Mouse (Mus musculus) retina, adult 2 months (tissue): Measurements from ENCODE around the gene Fiz1.
"Not testable (repeated sequence)": the region's sequence is repeated elsewhere in the genome, so short reads cannot be mapped to it uniquely, and the experiment has no call there.

Experiments
- DNase-seq: peaks from one replicate; pipeline ENCODE4 v3.0.0-alpha.2; 2012; ENCODE audit warnings: low read depth, low spot score

Fiz1 gene

GRCm38 (mm10) chr7:5038109-5038732, 23.7 kb upstream of the Fiz1 start, which contains the start of gene Zfp784:
TSS of gene Zfp784 (minus strand) at chr7:5038446.
- peak; percentile 74 for DNase-seq

DNA sequence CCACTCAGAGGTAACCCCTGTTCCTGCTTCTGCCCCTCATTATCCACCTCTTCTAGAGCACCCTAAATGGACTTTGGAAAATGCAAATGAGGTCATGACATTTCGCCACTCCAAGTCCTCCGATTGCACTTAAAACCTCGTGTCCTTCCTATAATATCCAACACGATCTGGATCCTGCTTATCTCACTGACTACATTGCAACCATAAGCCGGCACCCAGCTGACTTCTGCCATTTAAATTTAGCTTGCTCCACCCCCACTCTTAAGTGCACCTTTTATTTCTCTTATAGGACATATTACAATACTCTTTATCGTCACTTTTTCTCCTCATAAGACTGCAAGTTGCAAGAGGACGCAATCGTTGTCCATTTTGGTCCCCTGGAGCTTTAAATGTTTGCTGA, 23.0 kb upstream of the Fiz1 start:
- no peak for DNase-seq

DNA sequence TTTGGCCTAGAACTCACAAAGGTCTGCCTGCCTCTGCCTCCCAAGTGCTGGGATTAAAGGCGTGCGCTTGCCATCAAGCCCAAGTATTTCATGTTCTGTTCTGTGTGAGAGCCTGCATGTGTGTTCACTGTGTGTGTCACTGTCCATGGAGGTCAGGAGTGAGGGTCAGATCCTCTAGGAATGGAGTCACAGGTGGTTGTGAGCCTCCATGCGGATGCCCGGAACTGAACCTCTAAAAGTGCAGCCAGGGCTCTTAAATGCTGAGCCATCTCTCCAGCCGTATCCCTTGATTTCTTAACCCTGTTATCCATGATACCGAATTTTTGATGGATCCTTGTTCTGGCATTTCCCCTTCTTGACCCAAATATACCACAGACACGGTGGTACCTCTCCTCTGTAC, 22.5 kb upstream of the Fiz1 start:
- no peak for DNase-seq

GRCm38 (mm10) chr7:5036136-5036535, 21.6 kb upstream of the Fiz1 start:
- no peak for DNase-seq

DNA sequence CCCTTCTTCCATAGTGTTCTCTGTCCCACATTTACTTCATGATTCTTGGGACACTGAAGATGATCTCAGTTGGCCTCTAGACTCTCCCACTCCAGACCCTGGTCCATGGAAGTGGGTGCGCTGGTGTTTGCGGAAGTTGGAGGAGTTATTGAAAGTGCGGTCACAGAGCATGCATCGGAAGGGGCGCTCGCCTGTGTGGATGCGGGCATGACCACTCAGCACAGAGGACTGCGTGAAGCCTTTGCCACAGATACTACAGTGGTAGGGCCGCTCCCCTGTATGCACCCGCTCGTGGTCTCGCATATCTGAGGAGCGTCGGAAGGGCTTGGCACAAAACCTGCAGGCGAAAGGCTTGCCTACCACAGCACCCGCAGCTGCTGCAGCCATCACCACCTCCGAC, 21.1 kb upstream of the Fiz1 start:
- no peak for DNase-seq

- no peak for DNase-seq
Observed at GRCm38 (mm10) chr7:5033818-5034217, 19.3 kb upstream of the Fiz1 start, which contains the start of gene 4632433K11Rik. TSS of gene 4632433K11Rik (plus strand) at chr7:5034118.

DNA sequence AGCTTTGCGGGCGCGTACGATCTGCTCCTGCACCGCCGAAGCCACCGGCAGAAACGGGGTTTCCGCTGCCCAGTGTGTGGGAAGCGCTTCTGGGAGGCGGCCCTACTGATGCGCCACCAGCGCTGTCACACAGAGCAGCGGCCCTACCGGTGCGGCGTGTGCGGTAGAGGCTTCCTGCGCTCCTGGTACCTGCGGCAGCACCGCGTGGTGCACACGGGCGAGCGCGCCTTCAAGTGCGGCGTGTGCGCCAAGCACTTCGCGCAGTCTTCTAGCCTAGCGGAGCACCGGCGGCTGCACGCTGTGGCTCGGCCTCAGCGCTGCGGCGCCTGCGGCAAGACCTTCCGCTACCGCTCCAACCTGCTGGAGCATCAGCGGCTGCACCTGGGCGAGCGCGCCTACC, 17.0 kb upstream of the Fiz1 start:
- DNase-seq, result no peak

GRCm38 (mm10) chr7:5030554-5031275, 16.2 kb upstream of the Fiz1 start:
- no peak for DNase-seq

GRCm38 (mm10) chr7:5029946-5030345, 15.4 kb upstream of the Fiz1 start:
- no peak for DNase-seq

- DNase-seq, result no peak
Observed at GRCm38 (mm10) chr7:5029543-5029942, 15.0 kb upstream of the Fiz1 start.

DNA sequence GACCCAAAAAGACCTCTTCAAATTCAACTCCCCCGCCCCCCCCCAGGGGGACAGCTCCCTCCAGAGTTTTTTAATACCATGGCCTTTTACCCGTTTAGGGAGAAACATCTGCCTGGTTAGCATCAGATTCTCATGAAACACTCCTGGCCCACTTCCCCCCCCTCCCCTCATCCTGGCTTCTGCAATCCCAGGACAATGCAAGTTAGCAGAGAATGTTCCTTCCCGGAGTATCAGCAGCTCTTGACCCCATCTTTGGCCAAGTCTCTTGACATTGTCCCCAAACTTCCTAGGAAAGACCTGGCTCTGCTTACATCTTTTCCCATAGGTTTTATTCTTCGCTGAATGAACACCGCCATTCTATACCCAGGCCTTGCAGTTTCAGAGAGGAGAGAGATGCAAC, 6.7 kb upstream of the Fiz1 start:
- no peak for DNase-seq

- DNase-seq, result no peak
Observed at GRCm38 (mm10) chr7:5020685-5021084, 6.2 kb upstream of the Fiz1 start.

GRCm38 (mm10) chr7:5020000-5020681, 5.6 kb upstream of the Fiz1 start, which contains the start of the genes Zfp865 and Ccdc106:
TSS of gene Zfp865 (plus strand) at chr7:5020376.
TSS of gene Ccdc106 (plus strand) at chr7:5020553.
- peak; percentile 95 for DNase-seq

- not testable (repeated sequence) for DNase-seq
Observed at GRCm38 (mm10) chr7:5019576-5019975, 5.1 kb upstream of the Fiz1 start.

GRCm38 (mm10) chr7:5017931-5018330, 3.4 kb upstream of the Fiz1 start:
- no peak for DNase-seq

DNA sequence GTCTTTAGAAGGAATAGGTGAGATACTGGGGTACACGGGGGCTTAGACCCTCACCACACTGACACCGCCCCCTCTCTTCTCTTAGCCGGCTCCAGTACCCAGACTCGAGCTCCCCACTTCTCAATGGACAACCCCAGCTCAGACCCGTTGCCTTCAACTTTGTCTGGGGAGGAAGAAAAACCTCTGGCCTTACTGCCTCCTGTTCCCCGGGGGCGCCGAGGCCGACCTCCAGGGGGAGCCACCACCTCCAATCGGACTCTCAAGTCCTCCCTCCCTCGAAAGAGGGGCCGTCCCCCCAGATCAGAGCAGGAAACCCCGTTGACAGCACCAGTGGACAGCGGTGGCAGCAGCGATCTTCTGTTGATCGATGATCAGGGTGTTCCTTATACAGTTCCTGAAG, 2.9 kb upstream of the Fiz1 start:
- DNase-seq, result no peak

GRCm38 (mm10) chr7:5016920-5017319, 2.4 kb upstream of the Fiz1 start:
- DNase-seq, result no peak

DNA sequence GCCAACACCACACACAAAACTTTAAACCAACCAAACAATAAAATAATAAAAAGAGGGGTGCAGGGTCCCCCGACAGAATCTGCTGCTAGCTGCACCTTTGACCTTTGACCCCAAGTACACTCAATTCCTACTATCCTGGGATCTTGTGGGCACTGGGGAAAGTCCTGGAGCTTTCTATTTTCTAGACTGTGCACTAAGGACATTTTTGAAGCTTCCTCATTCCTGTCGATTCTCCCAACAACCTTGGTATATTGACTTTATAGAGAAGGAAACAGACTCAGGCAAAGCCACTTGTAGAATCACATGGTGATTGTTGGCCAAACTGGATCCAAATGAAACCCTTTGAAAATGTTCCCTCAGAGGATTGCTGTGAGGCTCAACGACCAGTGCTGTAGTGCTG, 1.6 kb upstream of the Fiz1 start:
- DNase-seq, result no peak

DNA sequence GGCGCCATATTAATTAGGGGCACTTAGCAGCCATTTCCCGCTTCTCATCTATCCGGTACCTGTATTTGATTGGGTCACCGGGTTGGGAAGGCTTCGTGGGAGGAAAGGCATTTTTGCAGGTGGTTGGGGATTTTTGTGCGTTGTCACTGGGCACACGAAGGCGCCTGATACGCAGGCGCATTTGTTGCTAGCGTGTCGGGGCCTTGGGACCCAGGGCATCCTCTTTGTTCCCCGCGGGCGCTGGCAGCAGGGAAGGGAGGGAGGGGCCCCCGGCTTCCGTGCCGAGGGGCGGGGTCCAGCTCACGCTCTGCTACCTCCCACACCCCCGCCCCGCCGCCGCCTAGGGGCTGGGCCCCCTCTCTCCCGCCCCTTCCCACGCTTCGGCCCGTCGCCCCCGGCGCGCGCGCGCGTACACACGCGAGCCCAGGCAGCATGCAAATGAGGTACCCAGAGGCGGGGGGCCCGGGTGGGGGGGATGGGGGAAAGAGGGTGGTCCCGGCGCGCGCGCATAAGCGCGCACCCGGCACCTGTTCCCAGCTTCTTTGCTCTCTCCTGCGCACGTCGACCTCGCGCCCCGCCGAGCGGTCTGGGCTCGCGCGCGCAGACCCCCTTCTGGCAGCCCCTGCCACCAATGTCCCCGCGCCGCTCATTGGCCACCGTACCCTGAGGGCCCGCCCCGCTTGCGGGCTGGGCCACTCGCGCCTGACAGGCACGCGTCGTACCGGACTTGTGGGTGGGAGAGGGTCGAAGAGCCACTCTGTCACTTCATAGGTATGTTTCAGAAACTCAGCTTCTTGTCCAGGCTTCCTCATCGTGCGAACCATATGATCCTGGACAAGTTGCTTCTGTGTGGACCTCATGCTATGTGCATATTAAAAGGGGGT, 863 bp upstream of the Fiz1 start, which contains the start of gene Gm44973:
TSS of gene Gm44973 (plus strand) at position 379 of the 884 bp plus-strand sequence.
- DNase-seq, result no peak

GRCm38 (mm10) chr7:5012681-5013513, 1.6 kb downstream of the Fiz1 start:
- DNase-seq, result no peak

GRCm38 (mm10) chr7:5008229-5008628, 6.3 kb downstream of the Fiz1 start:
- no peak for DNase-seq
